ENCODE assay signal across 10 mouse cellular contexts in the genomic region with DNA sequence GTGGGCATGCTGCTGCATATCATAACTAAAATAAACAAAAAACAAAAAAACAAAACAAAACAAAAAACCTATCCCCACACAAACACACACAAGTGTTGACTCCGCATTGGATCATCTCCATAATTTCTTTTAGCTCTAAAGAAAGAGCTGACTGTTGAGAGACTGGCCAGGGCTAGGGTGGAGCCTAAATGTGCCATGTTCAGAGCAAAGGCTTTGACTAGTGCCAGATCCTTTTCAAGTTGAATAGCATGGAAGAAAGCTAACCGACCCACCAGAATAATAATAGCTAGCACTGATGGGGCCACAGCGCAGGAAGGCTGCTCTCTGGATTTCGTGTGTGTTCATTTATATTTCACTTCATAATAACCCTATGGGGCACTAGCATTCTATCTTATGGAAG. TPM values are rescaled to one million over a fixed set of nuclear protein-coding genes. Genes with fewer than 3 reads are reported as not detected.
DNase-seq lines count a peak whose midpoint lies in the region; ATAC-seq lines count a peak whose summit lies in the region.
"Had no signal": no experiment of that assay in that cellular context is flagged by ENCODE, and none has a peak within 500 bp of the region (broad histone marks: within the 10 kb centered on the region; RNA-seq: fewer than 3 reads in every experiment).

No protein-coding gene starts in this region.

- no peaks in the 10 kb centered on the region for H3K27me3 ChIP-seq in lung, embryonic 15.5 days
- no peaks in the 10 kb centered on the region for H3K27me3 ChIP-seq in forebrain, embryonic 11.5 days (ENCODE audit: control insufficient read depth, insufficient read depth, low read length)
- no peaks in the 10 kb centered on the region for H3K27me3 ChIP-seq in hindbrain, embryonic 14.5 days (ENCODE audit: control insufficient read depth, insufficient read depth, low read length)
- no peaks in the 10 kb centered on the region for H3K27me3 ChIP-seq in midbrain, embryonic 16.5 days (ENCODE audit: control insufficient read depth, insufficient read depth, low read depth, low read length)
- H3K27me3 ChIP-seq: heart, embryonic 15.5 days had no signal

- H3K9me3 ChIP-seq in lung, embryonic 15.5 days: no peaks in the 10 kb centered on the region
- no peaks in the 10 kb centered on the region for H3K9me3 ChIP-seq in forebrain, embryonic 11.5 days (ENCODE audit: control insufficient read depth, low read length)
- H3K9me3 ChIP-seq in hindbrain, embryonic 14.5 days (ENCODE audit: control insufficient read depth, low read length): no peaks in the 10 kb centered on the region
- no peaks in the 10 kb centered on the region for H3K9me3 ChIP-seq in midbrain, embryonic 16.5 days (replicated peaks; ENCODE audit: control insufficient read depth, low read length, poor library complexity, severe bottlenecking)
- H3K9me3 ChIP-seq: heart, embryonic 15.5 days; megakaryocyte, embryonic 14.5 days had no signal

- WGBS in lung, embryonic 15.5 days: 80% methylated on average over 4 of the region's 4 CpGs
- 47% methylated on average over 4 of the region's 4 CpGs for WGBS in forebrain, embryonic 11.5 days
- WGBS in hindbrain, embryonic 14.5 days: 26% methylated on average over 4 of the region's 4 CpGs
- 31% methylated on average over 4 of the region's 4 CpGs for WGBS in midbrain, embryonic 16.5 days

- peaks cover 49% of the 10 kb centered on the region for H3K4me1 ChIP-seq in lung, embryonic 15.5 days
- H3K4me1 ChIP-seq in forebrain, embryonic 11.5 days (replicated peaks; ENCODE audit: control insufficient read depth, insufficient read depth, low read length): peaks cover 46% of the 10 kb centered on the region
- H3K4me1 ChIP-seq in hindbrain, embryonic 14.5 days (replicated peaks; ENCODE audit: control insufficient read depth, insufficient read depth, low read length): peaks cover 46% of the 10 kb centered on the region
- H3K4me1 ChIP-seq in midbrain, embryonic 16.5 days (ENCODE audit: control insufficient read depth, insufficient read depth, low read length): peaks cover 37% of the 10 kb centered on the region

- H3K4me3 ChIP-seq in lung, embryonic 15.5 days: no peak overlapping the region
- H3K4me3 ChIP-seq in forebrain, embryonic 11.5 days (ENCODE audit: low read depth, low read length): no peak overlapping the region
- no peak overlapping the region for H3K4me3 ChIP-seq in hindbrain, embryonic 14.5 days (replicated peaks; ENCODE audit: low read length)
- no peak overlapping the region for H3K4me3 ChIP-seq in midbrain, embryonic 16.5 days (ENCODE audit: low read depth, low read length)
- H3K4me3 ChIP-seq: heart, embryonic 15.5 days; megakaryocyte, embryonic 14.5 days had no signal

- DNase-seq in lung, adult 18-20 months: no peak
- no peak for DNase-seq in forebrain, embryonic 11.5 days (ENCODE audit: low spot score)
- DNase-seq in hindbrain, embryonic 14.5 days (ENCODE audit: low spot score): peak; percentile 28
- DNase-seq in urinary bladder, postnatal 14 days (ENCODE audit: low spot score): no peak
- no peak for DNase-seq in retina, postnatal 1 day
- DNase-seq: kidney, adult 9 months had no signal

- no peak for ATAC-seq in lung, embryonic 15.5 days (ENCODE audit: borderline replicate concordance, extremely low read depth, low FRiP score, low TSS enrichment)
- no peak for ATAC-seq in forebrain, embryonic 11.5 days (replicated peaks; ENCODE audit: low FRiP score)
- ATAC-seq in hindbrain, embryonic 14.5 days (ENCODE audit: low FRiP score): no peak
- ATAC-seq in midbrain, embryonic 16.5 days: no peak

- no peak overlapping the region for H3K4me2 ChIP-seq in lung, embryonic 15.5 days
- no peak overlapping the region for H3K4me2 ChIP-seq in forebrain, embryonic 11.5 days (ENCODE audit: low read depth, low read length, severe bottlenecking)
- H3K4me2 ChIP-seq in hindbrain, embryonic 14.5 days (replicated peaks): no peak overlapping the region
- no peak overlapping the region for H3K4me2 ChIP-seq in midbrain, embryonic 16.5 days (ENCODE audit: low read length)
- H3K4me2 ChIP-seq: heart, embryonic 15.5 days had no signal

- peak overlapping the region; percentile 31 for H3K27ac ChIP-seq in lung, embryonic 15.5 days
- peak overlapping the region; percentile 98 for H3K27ac ChIP-seq in forebrain, embryonic 11.5 days (ENCODE audit: low read depth, low read length)
- peak overlapping the region; percentile 74 for H3K27ac ChIP-seq in hindbrain, embryonic 14.5 days
- peak overlapping the region; percentile 77 for H3K27ac ChIP-seq in midbrain, embryonic 16.5 days (ENCODE audit: low read length)

- H3K9ac ChIP-seq in lung, embryonic 15.5 days: no peak overlapping the region
- no peak overlapping the region for H3K9ac ChIP-seq in forebrain, embryonic 11.5 days (ENCODE audit: low read length)
- H3K9ac ChIP-seq in hindbrain, embryonic 14.5 days: no peak overlapping the region
- H3K9ac ChIP-seq in midbrain, embryonic 16.5 days (ENCODE audit: low read depth, low read length): no peak overlapping the region
- H3K9ac ChIP-seq: heart, embryonic 15.5 days had no signal

- H3K36me3 ChIP-seq in lung, embryonic 15.5 days: no peaks in the 10 kb centered on the region
- no peaks in the 10 kb centered on the region for H3K36me3 ChIP-seq in forebrain, embryonic 11.5 days (ENCODE audit: control insufficient read depth, insufficient read depth, low read length)
- H3K36me3 ChIP-seq in hindbrain, embryonic 14.5 days (replicated peaks; ENCODE audit: control insufficient read depth, insufficient read depth): no peaks in the 10 kb centered on the region
- no peaks in the 10 kb centered on the region for H3K36me3 ChIP-seq in midbrain, embryonic 16.5 days (ENCODE audit: control insufficient read depth, insufficient read depth, low read length)
- H3K36me3 ChIP-seq: heart, embryonic 15.5 days had no signal

RNA-seq across cellular contexts. Expression of a gene that starts 48.5 kb away (rescaled TPM):
- polyA plus RNA-seq in lung, embryonic 15.5 days (2015; fragmentation: Nextera tagmentation; extraction: Ambion mirVana): 139 and 147 TPM in 2 replicates
- polyA plus RNA-seq in forebrain, embryonic 11.5 days (2014; fragmentation: Nextera tagmentation; extraction: Ambion mirVana): 164 and 173 TPM in 2 replicates
- 47.7 and 48.8 TPM in 2 replicates for polyA plus RNA-seq in hindbrain, embryonic 14.5 days (2014; fragmentation: Nextera tagmentation; extraction: Ambion mirVana)
- polyA plus RNA-seq in midbrain, embryonic 16.5 days (2015; fragmentation: Nextera tagmentation; extraction: Ambion mirVana): 26.5 and 29.9 TPM in 2 replicates

Comparison
In these comparisons a context has a peak if more than half of its experiments do, and no peak if none do; other contexts are left out.
1. H3K27ac ChIP-seq: peak in every context shown above with its lines; median percentile 98 in forebrain, embryonic 11.5 days; 77 in midbrain, embryonic 16.5 days; 74 in hindbrain, embryonic 14.5 days; 31 in lung, embryonic 15.5 days.